Mouse (Mus musculus) CD4-positive, CD25-positive, alpha-beta regulatory T cell, adult 4 months (primary cell): Measurements from ENCODE around the gene Adam10. TPM values are rescaled to one million over a fixed set of nuclear protein-coding genes. Genes with fewer than 3 reads are reported as not detected.

Experiments
- ATAC-seq: one replicate; pipeline ENCODE4 v1.8.0; 2017
- polyA plus RNA-seq, 2 experiments: library from polyadenylated mRNA; unstranded; fragments of 100-300 nt; shearing (Covaris generic); gene quantifications; one replicate each; pipeline ENCODE4 v1.2.1; 2017

The Adam10 gene
- polyA plus RNA-seq: 10 to 100 TPM; 62.4 to 65.8 TPM

DNA sequence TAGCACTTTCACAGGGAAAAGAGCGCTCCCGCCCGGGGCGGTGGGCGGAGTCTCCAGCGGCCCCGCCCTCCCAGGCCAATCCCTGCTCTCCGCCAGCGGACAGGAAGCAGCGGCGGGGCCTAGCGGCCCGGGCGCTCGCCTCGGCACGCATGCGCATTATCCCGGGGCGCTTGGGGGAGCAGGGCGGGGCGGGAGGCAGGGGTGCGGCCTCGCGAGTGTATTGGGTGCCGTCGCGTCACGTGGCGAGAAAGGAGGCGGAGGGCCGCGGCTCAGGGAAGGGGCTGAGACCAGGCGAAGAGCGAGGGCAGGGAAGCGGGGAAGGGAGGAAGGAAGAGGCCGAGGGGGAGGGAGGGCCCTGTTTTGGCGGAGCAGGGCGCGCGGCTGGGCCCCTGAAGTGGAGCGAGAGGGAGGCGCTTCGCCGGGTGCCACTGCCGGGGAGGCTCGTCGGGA, at the start of gene Adam10:
Gene Adam10 (plus strand): TSS at position 316 of the 450 bp plus-strand sequence.
- ATAC-seq: peak; percentile 94

DNA sequence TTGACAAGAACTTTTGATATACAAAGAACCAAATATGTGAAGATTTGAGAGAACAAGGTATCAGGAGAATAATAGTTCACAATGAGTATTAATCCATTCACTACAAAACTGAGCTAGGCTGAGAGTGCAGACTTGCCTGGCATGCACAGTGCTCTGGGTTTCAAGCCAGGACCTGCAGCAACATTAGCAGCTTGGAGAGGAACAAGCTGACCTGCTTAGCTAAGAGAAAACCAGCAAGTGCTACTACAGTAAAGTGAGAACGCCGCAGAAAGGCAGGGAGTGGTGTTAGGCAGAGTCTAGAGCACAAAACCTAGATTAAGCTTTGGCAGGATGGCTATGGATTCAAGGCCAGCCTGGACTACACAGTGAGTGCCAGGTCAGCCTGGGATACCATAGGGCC, 49.1 kb upstream of the Adam10 start:
- ATAC-seq: no peak

DNA sequence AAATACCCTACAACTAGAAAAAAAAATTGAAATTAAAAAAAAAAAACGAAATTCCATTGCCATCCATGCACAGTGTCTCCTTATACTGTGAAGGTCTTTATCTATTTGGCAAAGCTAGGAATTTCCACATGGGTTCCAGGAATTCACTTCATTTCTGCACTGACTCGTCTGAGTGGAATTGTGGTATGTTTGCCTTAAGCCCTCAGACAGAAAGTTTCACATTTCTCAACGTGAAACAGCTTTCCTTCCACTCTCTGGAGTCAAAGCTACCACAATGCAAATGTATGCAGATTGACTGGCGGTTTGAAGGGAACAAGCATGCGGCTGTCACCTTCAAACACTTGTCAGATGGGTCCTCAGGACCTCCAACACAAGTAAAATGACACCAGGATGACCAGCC, 47.1 kb upstream of the Adam10 start:
- ATAC-seq: no peak

DNA sequence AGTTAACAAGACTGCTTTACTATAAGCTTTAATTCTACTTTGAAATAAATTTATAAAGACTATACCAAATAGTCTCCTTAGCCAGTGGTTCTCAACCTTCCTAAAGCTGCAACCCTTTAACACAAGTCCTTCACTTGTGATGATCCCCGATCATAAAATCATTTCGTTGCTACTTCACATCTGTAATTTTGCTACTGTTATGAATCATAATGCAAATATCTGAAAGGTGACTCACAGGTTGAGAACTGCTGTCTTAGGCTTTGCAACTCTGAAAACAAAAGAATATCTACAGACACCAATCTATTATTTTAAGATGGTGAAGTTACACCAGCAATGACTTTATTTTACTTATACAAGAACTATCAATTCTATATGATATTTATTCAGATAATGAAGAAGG, 42.0 kb upstream of the Adam10 start:
- no peak for ATAC-seq

DNA sequence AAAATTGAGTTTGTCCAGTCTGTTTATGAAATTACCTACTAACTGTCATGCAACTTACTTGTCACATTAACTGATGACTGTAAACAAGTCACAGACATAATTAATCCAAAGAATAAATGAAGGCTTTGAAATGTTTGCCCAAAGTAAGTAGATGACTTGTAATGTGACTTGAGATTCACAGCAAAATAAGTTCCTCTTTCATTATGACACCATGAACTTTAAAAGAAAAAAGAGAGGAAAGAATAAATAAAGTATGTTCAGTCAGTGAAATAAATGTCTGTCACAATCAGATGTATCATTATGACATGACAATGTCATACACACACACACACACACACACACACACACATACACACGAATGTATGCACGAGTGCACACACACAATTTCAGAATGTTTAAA, 28.5 kb upstream of the Adam10 start:
- no peak for ATAC-seq

DNA sequence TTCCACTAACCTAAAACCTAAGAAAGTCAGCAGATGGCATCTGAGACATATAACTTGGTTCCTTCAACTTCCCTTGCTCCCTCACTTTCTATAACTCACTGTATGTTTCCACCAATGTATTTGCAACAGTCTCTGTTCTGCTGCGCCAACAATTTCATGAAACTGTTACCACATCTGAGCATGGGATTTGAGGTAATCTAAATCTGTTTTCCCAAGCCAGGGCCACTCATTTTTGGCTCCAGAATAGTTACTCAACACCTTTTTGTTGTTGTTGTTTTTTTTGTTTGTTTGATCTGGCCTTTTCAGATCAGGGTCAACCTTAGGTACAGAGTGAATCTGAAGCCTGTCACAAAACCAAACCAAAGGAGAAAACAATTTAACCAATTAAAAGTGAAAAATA, 27.8 kb upstream of the Adam10 start:
- ATAC-seq: no peak

DNA sequence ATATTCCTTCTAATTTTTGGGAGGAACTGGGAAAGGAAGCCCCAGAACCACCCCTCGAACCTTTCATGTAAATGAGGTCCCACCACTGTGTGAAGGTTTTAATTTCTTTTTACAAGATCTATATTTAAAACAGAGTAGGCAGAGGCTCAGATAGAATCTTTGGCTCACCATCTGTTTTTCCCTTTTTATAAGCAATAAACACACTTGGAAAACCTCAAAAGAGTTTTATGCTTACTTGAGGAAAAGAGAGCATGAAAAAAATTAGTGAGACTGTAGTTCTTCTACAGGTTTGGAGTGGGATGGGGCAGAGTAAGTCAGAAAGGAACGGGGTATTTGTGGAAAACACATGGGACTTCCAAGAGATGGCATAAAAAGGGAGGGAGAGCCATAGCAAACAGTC, 26.6 kb upstream of the Adam10 start:
- no peak for ATAC-seq

DNA sequence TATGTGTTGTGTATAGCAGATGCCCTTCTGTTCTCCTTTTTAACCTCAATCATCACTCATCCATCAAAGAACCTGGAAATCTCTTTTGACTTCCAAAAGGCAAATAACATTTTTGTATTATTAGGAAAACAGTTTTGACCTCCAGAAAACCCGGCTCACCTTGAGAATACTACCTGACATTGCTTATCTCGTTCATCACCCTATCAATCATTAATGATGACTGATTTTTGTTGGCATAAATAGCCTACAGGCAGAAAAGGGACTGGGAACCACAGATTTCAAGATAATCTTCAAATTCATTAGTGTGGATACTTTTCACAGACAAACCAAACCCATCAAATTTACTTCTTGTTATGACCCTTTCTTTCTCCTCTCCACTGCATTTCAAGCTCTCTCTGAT, 24.9 kb upstream of the Adam10 start:
- ATAC-seq: no peak

DNA sequence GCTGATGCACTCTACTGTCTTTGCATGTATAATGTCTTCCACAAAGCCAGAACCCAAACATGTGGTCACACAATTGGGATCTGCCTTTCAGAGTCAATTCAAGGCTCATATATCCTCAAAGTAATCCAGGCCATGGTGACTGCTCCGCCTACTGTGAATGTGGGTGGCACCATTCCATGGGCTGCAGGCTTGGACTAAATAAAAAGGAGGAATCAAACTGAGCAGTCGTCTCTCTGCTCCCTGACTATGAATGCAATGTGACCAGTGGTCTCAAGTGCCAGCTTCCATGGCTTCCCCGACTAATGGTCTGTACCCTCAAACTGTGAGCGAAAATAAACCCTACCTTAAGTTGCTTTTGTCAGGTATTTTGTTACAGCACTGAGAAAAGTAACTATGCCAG, 24.3 kb upstream of the Adam10 start:
- ATAC-seq: no peak

DNA sequence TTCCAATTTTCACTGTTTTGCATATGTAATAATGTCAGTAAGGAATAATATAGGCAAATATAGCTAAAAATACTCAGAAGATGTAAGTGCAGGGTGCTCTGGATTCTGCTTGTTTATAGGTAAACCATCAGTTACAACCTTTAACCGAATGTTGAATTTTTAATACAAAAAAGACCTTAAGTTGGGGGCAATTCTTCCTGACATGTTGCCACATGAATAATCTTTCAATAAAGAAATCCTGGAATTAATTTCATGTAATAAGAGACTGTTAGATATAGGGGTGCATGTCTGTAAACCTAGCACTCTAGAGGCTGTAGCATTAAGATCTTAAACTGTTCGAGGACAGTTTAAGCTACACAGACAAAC, 23.1 kb upstream of the Adam10 start:
- no peak for ATAC-seq

DNA sequence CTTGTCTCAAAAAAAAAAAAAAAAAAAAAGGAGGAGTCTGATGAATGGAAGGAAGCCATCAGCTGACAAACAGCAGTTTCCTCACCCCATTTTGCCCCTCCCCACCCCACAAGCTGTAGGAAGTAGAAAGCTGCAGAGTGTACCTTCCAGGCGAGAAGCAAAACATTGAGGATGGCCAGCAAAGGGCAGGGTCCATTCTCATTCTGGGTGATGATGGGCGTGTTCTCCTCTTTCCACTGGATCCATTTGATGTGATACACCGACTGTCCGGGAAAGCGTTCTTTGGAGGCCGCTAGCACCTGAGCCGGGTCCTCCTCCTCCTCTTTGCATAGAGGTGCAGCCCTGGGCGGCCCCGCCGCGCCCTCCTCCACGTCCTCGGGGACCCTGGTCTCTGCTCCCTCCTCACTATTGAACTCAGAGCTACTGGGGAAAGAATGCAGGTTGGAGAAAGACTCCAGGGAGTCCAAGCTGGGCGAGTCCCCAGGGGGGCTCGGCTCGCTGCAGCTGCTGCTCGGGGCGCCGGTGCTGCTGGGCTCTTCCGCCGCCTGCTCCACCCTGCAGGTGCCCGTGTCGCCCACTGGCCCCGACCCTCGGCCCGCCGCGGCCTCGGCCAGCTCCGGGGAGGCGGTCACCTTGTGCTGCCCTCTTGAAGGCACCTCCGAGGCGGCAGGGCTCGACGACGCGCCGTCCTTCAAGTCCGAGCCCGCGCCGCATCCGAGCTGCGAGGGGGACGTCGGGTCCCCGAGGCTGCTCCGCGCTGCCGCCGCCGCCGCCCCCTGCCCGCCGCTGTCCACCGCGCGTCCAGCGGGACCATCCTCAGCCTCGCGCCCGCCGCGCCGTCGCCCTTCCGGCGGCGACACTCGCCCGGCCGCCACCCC, 22.4 kb upstream of the Adam10 start, which contains the start of gene Gm10642:
Gene Gm10642 (plus strand): TSS at position 122 of the 878 bp plus-strand sequence.
- ATAC-seq: peak; percentile 53

DNA sequence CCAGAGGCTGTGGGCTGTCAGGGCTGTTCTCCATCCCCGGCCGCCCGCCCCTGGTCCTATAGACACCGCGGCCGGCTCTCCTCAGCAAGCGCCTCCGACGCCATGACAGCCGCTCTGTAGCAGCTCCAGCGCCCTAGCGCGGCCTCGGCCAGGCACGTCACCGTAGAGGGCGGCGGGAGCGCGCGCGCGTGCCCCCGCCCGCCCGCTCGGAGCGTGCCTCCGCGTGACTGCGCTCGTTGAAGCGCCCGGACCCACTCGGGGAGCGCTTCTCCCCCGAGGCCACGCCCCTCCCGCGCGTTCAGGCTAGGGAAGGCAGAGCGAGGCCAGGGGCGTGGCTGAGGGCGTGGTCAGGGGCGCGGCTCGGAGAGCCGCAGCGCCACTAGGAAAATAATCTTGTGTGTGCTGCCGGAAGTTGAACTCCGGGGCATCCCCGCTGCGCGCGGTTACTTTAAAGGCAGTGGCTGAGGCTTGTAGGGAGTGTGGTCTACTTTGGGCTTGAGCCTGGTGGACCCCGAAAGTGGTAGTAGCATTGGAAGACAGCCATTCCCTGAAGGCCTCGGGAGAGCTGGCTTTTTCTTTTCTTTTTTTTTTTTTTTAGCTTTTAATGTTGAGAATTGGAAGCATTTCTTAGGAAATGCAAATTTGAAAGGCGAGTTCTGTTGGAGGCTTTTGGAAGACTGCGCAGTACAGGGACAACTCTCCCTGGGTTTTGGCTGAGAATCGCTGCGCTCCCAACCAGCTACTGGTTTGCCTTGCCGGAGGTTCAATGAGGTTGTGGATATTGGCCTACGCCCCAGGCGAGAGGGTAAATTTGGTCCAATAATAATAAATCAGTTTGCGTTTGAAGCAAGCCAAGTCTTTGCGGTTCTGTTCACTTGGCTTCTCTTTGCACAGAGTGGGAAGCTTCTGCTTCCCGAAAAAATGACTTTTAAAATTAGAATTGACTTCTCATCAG, 21.5 kb upstream of the Adam10 start, which contains the start of gene Mindy2:
Gene Mindy2 (minus strand): TSS at position 162 of the 955 bp plus-strand sequence.
- peak; percentile 92 for ATAC-seq

DNA sequence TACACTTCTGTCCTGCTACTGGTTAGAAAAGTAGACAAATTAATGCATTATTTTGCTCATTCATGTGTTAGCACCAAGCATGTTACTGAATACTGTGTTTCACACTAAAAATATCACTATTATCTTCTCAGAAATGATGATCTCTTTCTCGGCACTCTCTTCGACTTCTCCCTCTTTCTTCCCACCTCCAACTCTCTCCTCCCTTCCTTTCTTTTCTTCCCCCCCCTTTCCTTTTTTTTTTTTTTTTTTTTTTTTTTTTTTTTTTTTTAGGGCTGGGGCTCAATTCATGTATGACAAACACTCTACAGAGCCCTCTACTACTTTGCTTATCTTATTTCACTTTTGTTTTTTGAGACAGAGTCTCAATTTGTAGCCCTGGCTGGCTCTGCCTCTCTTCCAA, 20.5 kb upstream of the Adam10 start:
- ATAC-seq: no peak

DNA sequence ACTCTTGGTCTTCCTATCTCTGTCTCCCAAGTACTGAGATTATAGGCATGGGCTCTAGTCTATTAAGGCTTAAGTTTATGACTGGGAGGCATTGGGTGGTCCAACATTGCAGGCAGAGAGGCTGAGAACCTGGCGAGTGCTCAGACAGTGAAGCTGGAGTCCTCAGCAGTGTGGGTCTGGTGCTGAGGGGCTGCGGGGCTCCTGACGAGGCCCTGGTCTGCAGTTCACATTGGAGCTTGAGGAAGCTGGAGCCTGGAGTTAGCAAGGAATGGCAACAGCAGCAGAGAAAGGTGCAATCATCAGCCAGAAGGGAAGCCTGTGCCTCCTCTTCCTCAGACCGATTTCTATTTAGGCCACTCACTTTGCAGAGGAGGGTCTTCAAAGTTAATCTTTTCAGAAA, 13.9 kb upstream of the Adam10 start:
- ATAC-seq: no peak

DNA sequence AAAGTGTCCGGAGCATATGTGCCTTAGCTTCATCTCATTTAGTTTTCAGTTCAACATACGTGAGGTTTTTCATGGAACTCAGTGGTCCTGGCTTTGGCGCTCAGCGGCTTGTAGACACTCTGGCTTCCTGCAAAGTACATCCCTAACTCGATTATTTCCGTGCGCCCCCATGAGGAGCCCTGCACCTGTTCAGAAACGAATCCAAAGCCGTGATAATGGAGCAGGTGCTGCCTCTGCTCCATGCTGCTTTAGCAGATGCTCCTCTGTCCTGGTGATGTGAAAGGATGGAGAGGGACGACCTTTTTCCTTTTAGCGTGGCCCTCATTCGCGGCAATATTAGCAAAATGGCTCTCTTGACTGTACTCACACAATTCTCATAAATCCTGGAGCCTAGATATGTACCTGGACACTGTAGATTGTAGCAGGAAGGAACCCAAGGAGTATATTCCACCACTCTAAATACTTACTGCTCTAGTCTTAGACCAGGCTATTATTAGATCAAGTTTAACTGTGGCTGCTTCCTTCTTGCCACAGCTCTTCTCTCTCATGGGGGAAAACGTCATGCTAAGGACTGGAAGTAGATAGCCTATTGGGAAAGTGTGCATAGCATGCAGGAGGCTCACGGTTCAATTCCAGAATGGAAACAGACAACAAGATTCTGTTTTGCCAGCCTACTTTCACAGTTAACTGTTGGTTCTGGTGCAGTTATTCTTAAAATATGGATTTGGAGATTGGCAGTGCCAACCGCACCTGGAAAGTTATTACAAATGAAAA, 13.2 kb upstream of the Adam10 start:
- ATAC-seq: no peak

DNA sequence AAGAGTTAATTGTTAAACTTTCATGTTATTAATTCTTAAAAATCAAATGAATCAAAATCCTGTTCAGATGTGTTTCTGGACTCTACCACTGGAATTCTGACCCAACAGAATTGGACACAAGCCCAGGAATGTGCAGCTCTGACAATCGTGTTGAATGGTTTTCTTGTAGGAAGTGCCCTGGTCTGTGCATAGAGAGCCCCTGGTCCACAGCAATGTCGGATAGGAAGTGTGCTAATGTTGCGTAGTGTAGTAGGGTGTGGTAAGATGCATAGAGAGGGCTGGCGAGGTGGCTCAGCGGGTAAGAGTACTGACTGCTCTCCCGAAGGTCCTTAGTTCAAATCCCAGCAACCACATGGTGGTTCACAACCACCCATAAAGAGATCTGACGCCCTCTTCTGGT, 12.0 kb upstream of the Adam10 start:
- no peak for ATAC-seq

DNA sequence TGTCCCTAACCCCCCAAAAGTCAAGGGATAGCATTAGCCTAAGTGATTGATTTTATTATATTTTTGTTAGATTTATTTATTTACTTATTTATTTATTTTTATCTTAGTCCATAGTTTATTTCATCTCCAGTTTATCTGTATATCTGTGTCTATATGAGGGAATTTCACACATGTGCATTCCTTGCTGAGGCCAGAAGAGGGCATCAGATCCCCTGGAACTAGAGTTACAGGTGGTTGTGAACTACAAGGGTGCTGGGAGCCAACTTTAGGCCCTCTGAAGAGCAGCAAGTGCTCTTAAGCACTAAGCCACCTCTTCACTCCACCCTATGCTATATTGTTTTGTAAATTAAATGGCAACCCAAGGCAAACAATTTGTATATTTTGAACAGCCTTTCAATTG, 10.7 kb upstream of the Adam10 start:
- ATAC-seq: no peak

DNA sequence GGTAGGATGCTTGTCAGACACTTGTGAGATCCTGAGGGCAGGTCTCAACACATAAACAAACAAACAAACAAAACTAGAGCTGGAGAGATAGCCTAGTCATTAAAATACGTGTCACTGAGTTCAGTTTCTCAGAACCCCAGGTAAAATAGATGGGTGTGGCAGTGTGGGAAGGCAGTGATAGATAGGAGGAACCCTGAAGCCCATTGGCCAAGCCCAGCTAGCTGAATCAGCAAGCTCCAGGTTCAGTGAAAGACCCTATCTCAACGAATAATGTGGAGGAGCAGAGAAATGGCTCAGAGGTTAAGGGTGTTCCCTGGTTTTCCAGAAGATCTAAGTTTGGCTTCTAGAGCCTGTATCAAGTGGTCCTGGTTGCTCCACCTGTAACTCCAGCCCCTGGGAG, 9.6 kb upstream of the Adam10 start:
- ATAC-seq: no peak

DNA sequence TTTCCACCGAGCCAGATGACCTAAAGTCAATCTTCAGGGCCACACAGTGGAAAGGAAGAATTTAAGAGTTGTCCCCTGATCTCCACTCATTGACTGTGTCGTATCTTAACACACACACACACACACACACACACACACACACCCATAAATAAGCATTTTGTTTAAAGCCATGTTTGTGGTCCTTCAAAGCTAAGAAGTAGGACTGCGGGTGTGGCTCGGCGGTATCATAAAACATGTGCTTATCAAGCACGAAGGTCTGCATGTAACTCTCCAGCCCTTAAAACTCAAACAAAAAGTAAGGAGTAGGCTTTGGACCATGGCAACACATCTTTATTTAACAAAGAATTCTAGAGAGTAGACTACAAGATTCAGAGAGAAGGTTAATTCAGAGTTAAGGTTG, 8.4 kb upstream of the Adam10 start:
- ATAC-seq: no peak

DNA sequence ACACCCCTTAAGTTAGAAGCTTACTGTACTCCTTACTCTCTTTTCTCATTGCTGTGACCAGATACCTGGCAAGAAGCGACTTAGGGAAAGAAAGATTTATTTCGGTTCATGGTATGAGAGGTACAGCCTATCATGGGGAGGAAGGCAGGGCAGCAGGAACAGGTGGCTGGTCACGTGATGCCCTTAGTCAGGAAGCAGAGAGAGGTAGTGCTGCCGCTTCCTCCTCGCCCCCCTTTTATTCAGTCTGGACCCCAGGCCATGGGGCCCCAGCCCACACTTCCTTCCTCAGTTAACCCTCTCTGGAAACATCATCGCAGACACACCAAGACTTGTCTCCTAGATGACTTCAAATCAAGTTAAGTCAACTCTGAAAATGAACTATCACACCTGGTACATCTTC, 7.5 kb upstream of the Adam10 start:
- ATAC-seq: peak; percentile 96

DNA sequence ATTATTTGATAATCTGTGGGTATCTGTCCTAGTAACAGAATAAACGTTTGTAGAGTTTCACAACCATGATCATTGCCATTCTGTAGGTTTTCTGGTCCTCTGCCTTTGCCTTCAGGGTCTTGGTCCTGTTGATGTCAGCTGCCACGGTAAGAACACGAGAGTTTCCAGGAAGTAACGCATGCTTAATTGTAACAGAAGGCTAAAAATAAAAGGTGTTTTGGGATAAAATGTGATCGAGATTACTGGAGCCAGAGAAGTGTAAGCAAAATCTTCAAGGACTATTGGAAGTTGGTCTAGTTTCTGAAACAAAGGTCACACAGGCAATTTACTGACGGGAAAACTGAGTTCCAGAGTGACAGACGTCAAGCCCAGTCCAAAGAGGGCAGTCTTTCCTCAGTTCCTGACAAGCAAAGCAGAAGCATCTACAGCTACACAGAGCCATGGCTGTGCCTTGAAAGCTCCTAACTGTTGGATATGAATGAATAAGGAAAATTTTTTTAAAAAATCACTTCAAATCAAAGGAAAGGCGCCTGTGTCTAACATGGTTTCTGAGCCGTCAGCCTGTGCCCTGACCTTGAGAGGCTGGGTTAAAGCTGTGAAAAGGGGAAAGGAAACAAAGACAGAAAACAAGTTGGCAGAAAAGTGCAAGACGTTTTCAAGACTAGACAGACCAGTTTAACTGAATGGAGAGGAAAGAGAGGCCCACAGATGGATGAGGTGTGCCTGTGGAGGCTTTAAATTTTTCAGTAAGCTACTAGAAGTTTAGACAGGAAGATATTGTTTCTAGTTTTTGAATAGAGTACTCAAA, 6.8 kb upstream of the Adam10 start:
- peak; percentile 48 for ATAC-seq

DNA sequence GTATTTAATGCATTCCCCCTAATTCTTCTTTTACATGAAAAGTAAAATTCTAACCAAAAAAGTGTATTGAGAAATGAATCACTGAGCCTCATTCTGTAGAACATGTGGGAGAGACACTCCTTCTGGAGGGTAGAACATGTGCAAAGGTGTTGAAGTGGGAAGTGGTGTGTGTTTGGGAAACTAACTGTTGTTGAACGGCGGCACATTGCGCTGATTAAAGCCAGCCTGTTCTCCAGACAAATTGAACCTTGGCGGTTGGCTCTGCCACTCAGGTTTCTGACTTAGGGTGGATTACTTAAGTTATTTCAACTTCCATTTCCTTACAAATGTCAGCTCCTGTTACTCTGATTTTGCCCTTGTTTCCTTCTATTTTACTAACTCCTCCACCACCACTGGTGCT, 5.1 kb upstream of the Adam10 start:
- ATAC-seq: no peak
